Mouse (Mus musculus): ENCODE measurements at regions not wholly inside any gene's neighbourhood (a gene's known extent, or its start where the extent isn't known, plus 50 kb on each side); places are given as distances from the start of the nearest gene placed in this dataset.
A peak's percentile ranks its signal among the peaks of the same experiment; 100 is the strongest.
"Not testable (repeated sequence)": the region's sequence is repeated elsewhere in the genome, so short reads cannot be mapped to it uniquely, and the experiment has no call there.

DNA sequence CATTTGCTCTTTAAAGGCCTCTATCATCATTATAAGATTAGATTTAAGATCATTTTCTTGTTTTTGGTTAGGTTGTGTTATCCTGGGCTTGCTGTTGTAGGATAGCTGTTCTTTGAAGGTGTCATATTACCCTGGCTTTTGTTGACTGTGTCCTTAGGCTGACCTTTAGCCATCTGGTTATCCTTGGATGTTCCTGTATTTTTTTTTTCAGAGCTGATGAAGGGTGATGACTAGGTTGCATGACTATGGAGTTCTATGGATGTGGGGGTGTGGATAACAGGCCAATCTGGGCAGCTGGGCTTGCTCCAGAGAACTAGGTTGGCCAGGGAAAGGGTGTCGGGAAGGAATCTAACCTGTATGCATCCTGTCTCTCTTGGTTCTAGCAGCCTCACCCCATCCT is 74.2 kb downstream of the Dmrta1 start:
- no peak for ATAC-seq (replicated peaks; ENCODE audit: low FRiP score, low TSS enrichment, poor library complexity, severe bottlenecking)

DNA sequence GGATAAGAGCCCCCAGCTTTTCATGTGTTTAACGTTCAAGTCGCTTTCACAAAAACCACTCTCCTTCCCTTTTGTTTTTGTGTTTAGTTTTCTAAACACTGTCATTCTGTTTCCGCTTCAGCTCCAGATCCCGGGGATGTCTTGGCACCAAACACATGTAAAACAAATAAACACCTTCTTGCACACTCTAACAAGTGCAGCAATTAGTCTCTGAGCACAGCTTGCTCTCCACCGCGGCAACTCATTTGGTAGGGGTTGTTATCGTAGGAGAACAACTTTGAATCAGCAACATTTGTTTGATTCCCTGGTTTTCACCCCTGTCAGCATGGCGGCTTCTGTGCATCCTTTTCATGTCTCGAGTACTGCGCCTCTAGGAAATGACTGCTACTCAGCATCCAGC is 97.0 kb downstream of the Dmrta1 start:
- ATAC-seq (replicated peaks; ENCODE audit: low FRiP score, low TSS enrichment, poor library complexity, severe bottlenecking) = no peak

DNA sequence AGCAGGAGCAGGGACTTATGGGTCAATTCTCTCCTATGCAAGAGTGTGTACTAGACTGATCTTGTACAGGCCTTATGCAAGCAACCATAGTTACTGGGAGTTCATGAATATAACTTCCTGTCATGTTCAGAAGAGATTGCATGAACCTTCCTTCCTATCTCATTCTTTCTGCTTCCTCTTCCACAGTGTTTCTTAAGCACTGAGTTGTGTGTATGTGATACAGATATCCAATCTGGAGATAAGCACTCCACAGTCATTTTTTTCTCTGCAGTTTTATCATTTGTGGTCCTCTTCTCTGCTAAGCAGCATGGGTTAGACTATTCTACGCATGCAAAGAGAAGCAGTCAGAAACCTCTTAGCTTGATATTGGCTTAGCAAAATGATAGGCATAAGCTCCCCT is 102.3 kb downstream of the Dmrta1 start:
- no peak for ATAC-seq (replicated peaks; ENCODE audit: low FRiP score, low TSS enrichment, poor library complexity, severe bottlenecking)

DNA sequence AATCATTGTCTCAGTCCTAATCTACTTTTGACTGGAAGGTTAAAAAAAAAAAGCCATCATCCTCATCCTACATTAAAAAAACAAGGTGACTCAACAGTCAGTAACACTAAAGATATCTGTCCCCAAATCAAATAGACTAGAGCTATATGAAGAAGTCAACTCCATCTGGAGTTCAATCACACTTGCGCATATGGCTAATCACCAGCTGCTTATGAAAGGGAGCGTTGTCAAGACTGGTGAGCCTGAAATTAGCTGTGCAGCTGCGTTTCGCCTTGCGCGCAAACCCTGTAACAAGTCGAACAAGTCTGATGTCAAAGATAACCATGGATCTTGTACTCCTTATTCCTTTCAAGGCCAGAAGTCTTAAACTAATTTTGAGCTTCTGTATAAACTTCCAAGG is 137.6 kb downstream of the Dmrta1 start:
- ATAC-seq (replicated peaks; ENCODE audit: low FRiP score, low TSS enrichment, poor library complexity, severe bottlenecking) = no peak

DNA sequence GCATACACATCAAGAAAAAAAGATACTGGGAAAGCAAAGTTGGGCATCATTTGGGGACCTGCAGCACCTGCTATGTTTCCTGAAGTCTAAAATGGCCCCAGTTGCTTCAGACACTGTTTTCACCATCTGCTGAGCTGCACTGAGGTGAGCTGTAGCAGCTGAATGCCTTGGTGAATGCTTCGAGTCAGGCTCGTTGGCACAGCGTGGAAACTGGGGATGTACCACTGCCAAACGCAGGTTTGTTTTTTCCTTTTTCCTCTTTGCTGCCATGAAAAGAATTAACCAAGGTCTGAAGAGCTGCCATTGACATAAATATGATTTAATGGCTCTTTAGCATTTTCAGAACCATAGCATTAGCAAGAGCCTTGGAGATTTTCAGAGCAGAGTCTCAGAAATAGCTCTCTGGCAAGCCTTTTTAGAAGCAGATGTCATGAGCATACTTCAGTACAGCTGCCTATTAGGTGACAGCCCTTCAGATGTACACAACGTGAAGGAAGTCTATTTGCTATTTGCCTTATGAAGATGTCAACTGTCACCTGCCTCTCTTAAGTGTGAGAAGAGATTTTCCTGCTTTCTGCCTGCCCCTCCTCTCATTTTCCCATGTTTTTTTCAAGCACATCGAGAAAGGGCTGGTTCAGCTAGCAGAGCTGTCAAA is 155.4 kb downstream of the Dmrta1 start:
- no peak for ATAC-seq (replicated peaks; ENCODE audit: low FRiP score, low TSS enrichment, poor library complexity, severe bottlenecking)

DNA sequence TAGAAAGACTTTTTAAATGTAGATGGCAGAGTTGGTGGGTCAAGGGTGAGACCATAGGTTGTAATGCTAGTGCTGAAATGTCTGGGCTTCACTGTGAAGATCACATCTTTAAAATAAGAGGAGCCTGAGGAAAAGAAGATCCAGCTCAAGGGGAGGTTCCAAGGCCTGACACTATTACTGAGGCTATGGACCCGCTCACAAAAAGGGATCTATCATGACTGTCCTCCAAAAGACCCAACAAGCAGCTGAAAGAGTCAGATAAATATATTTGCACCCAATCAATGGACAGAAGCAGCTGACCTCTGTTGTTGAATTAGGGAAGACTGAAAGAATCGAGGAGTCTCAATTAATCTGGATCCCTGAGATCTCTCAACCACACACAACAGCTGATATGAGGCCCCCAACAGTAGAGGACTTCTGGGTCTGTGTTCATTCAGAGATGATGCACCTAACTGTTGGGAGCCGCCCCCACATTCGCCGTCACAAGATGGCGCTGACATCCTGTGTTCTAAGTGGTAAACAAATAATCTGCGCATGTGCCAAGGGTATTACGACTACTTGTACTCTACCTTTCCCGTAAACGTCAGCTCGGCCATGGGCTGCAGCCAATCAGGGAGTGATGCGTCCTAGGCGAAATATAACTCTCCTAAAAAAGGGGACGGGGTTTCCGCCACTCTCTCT is 196.3 kb downstream of the Dmrta1 start:
- peak; percentile 68; the same call in 1 of the 2 replicates for ATAC-seq (replicated peaks; ENCODE audit: low FRiP score, low TSS enrichment, poor library complexity, severe bottlenecking)

DNA sequence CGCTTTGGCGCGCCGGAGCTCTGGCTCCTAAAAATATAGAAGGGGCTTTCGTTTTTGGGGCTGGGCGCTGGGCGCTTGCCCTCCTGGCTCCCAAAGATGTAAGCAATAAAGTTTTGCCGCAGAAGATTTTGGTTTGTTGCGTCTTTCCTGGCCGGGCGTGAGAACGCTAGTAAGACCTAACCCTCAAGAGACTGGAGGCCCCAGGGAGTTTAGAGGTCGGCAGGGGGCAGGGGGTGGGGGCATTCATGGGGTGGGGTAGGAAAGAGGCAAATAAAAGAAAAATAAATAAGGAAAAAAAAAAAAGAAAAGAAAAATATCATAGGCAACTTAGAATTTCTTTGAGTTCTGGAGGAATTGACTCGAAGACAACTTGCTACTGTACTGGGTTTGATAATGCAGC is 196.9 kb downstream of the Dmrta1 start:
- not testable (repeated sequence) for ATAC-seq (replicated peaks; ENCODE audit: low FRiP score, low TSS enrichment, poor library complexity, severe bottlenecking)

DNA sequence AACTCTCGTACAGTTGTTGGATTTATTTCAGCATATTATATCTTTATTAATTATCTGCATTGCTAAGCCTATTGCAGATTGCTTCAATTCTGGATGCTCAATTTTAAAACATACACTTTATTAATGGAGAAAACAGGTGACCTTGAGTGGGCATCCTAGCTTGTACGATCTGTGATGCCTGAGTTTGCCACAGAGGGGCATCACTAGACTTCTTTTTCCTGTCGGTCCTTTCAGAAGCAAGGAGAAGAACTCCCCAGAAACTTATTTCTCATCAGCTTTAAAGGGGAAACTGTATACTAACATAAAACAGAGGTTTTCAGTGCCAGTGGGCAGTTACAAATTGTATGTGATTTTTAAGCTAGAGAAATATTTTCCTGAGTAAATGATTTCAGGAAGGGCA is 201.8 kb downstream of the Dmrta1 start:
- ATAC-seq (replicated peaks; ENCODE audit: low FRiP score, low TSS enrichment, poor library complexity, severe bottlenecking) = no peak

DNA sequence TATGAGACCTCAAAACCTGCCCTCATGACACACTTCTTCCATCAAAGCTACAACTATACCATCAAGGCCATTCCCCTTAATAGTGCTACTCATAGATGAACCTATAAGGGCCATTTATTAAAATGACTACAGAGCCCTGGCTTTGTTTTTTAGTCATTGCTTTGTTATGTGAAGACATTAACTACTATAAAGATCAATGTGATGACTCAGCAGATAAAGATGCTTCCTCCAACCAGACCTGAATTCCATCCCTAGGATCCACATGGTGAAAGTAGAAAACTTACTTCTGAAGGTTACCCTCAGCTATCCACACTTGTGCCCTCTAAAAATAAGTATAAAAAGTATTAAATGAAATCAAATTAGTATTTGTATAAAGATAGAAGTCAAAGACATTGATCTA is 230.4 kb downstream of the Dmrta1 start:
- no peak for ATAC-seq (replicated peaks; ENCODE audit: low FRiP score, low TSS enrichment, poor library complexity, severe bottlenecking)

DNA sequence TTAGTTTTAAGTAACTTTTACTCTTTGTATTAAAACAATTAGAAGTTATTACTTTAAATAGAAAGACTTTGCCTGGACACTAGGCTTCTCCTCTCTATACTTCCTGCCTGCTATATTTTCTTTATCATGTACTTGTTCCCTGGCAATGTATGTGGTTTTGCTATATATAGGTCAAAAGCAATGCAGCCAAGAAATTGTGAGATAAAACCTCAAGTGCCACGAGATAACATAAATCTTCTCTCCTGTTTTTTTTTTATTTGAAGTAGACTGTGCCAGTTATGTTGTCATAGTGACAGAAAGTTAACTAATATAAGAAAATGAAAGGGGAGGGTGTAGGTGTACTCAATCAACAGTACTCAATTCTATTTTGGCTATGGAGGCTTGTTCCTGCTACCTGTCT is 258.4 kb downstream of the Dmrta1 start:
- no peak for ATAC-seq (replicated peaks; ENCODE audit: low FRiP score, low TSS enrichment, poor library complexity, severe bottlenecking)

DNA sequence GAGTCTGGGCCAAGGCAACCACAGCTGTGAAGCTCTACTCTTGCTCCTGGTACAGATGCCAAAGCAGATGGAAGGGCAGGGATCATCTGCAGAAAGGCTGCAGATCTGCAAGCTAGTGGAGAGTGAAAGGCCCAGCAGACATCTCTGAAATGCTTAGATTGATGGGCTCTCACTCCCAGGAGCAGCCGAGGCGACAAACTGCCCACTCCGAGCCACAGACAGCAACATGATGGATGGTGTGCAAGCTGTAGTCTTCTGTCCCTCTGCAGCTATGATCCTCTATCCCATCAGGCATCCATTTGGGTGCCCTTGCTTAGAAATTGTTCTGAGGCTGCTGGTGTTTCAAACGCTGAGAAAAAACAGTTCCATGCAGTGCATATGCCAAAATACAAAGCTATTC is 262.1 kb downstream of the Dmrta1 start:
- no peak for ATAC-seq (replicated peaks; ENCODE audit: low FRiP score, low TSS enrichment, poor library complexity, severe bottlenecking)

DNA sequence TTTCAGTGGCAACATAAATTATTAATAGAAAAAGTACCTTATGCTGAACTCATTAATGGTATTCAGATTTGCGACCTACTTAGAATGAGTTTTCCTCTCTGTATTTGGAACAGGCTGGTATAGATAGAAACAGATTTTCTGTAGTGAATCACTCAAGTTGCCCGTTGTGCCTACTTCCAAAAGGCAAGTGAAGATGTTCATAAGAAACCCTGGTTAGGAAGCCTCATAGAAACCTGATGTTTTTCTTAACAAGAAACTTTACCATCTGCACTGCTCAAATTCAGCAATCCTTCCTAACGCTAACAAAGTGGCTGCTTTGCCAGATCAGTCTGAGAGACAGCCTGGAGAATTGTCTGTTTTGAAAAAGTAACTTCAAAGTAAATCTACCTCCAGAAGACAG is 242.5 kb upstream of the Zfp352 start:
- ATAC-seq (replicated peaks; ENCODE audit: low FRiP score, low TSS enrichment, poor library complexity, severe bottlenecking) = no peak

DNA sequence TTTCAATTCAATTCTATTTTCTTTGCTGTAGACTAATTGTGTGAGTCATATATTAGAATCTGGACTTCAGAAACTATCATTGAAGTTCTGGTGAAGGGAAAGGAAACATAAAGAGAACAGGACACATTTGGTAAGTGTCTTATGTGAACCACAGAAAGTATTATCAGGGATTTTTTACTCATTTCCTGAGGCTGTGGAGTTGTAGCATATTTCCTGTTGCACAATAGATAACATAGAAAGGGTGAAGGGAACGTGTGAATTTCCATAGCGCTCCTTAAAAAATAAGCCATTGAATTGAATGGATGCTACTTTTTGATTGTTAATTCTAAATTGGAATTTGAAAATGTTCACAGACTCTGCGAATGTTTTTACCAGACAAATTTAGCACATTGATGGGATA is 215.2 kb upstream of the Zfp352 start:
- ATAC-seq (replicated peaks; ENCODE audit: low FRiP score, low TSS enrichment, poor library complexity, severe bottlenecking) = no peak

DNA sequence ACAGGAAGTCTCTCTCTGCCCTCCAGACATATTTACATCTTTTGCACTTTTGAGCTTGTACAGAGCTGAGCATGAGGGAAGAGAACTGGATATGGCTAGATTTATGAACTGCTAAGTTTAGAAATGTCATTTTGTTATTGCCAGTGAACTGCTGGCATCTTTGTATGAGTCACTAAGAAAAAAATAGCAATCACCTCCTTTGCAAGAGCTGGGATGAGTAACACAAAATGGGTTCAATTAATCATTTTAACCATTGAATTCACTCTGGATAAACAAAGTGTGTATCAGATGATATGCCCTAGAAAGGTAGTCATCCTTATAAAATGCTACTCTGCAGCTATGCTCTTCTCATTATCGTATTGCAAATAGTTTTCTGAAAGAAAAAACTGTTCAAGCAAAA is 214.7 kb upstream of the Zfp352 start:
- ATAC-seq (replicated peaks; ENCODE audit: low FRiP score, low TSS enrichment, poor library complexity, severe bottlenecking) = no peak

DNA sequence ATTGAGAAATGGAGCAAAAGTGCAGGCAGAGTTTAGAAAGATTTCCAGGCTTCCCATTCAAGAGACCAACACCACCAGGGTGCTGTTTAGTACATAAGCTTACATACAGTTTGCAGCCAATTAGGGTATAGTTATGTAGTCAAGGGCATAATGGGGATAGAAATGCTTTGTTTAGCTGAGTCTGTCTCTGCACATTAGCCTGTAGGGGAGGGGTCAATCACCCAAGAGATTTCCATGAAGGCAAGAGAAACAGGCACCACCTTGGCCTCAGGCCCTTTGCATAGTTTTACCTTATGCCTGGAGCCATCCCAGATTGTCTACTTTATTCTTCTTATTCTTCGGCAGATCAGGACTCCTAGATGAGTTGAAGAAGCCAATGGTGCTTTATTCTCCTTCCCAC is 205.9 kb upstream of the Zfp352 start:
- no peak for ATAC-seq (replicated peaks; ENCODE audit: low FRiP score, low TSS enrichment, poor library complexity, severe bottlenecking)

DNA sequence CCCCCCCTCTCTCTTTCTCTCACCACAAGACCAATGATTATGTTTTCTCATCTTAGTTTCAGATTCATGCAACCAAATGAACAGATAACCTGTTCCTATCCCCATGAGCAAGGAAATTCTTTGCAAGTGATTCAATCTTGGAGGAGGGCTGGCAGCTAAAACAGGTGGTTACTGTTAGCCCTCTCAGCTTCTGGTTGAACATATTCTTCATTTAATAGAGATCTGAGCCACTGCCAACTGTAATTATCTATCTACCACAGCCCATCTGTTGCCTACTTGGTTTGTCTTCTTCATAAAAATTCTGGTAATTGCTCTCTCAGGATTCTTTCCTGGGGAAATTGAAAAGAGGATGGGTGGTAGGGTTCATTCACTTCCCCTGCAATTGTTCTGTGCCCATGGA is 204.4 kb upstream of the Zfp352 start:
- no peak for ATAC-seq (replicated peaks; ENCODE audit: low FRiP score, low TSS enrichment, poor library complexity, severe bottlenecking)
